27 mouse cellular contexts compared by ENCODE assay signal in genomic region chr11:117417959-117418574, GRCm38 (mm10).
DNase-seq lines count a peak whose midpoint lies in the region; ATAC-seq and TF ChIP-seq lines count a peak whose summit lies in the region.
"Had no signal": no experiment of that assay in that cellular context is flagged by ENCODE, and none has a peak within 500 bp of the region (broad histone marks: within the 10 kb centered on the region; RNA-seq: fewer than 3 reads in every experiment).

No protein-coding gene starts in this region.

- H3K4me1 ChIP-seq in midbrain, embryonic 11.5 days (ENCODE audit: control insufficient read depth, insufficient read depth, low read length) = peaks cover 25% of the 10 kb centered on the region
- peaks cover 46% of the 10 kb centered on the region for H3K4me1 ChIP-seq in midbrain, embryonic 13.5 days (replicated peaks)
- H3K4me1 ChIP-seq in embryonic facial prominence, embryonic 11.5 days (ENCODE audit: control insufficient read depth, insufficient read depth, low read length) = peaks cover 12% of the 10 kb centered on the region
- peaks cover 64% of the 10 kb centered on the region for H3K4me1 ChIP-seq in limb, embryonic 10.5 days

- no peak overlapping the region for H3K4me2 ChIP-seq in midbrain, embryonic 11.5 days
- H3K4me2 ChIP-seq in midbrain, embryonic 13.5 days (replicated peaks) = no peak overlapping the region
- H3K4me2 ChIP-seq in embryonic facial prominence, embryonic 11.5 days (ENCODE audit: low read depth, low read length) = no peak overlapping the region
- H3K4me2 ChIP-seq: heart, embryonic 11.5 days; hindbrain, embryonic 15.5 days; stomach, embryonic 15.5 days had no signal

- H3K27me3 ChIP-seq in midbrain, embryonic 11.5 days (ENCODE audit: control insufficient read depth, insufficient read depth, low read length) = peaks cover 19% of the 10 kb centered on the region
- H3K27me3 ChIP-seq in midbrain, embryonic 13.5 days = peaks cover 15% of the 10 kb centered on the region
- peaks cover 4% of the 10 kb centered on the region for H3K27me3 ChIP-seq in embryonic facial prominence, embryonic 11.5 days (ENCODE audit: control insufficient read depth, insufficient read depth, low read length)
- peaks cover 65% of the 10 kb centered on the region for H3K27me3 ChIP-seq in limb, embryonic 10.5 days (ENCODE audit: low read depth, poor library complexity, severe bottlenecking)
- H3K27me3 ChIP-seq: Patski had no signal

- no peak for ATAC-seq in midbrain, embryonic 11.5 days (ENCODE audit: low FRiP score)
- no peak for ATAC-seq in midbrain, embryonic 13.5 days
- no peak for ATAC-seq in embryonic facial prominence, embryonic 11.5 days (replicated peaks; ENCODE audit: insufficient number of reproducible peaks, low FRiP score, low TSS enrichment, low read depth)
- ATAC-seq: forebrain, postnatal 0 days; Patski had no signal

- DNase-seq in gastrocnemius, adult 2 months = no peak
- no peak for DNase-seq in gastrocnemius, postnatal 14 days
- peak; percentile 80 for DNase-seq in midbrain, embryonic 11.5 days (ENCODE audit: low spot score, missing footprints)
- DNase-seq in embryonic facial prominence, embryonic 11.5 days (ENCODE audit: low spot score) = no peak
- no peak for DNase-seq in limb, embryonic 10.5 days (ENCODE audit: low spot score)
- DNase-seq in MN1 (ENCODE audit: low spot score) = no peak
- DNase-seq in layer of hippocampus, adult 8-10 months (ENCODE audit: low spot score in 2 of 2) = no peak
- DNase-seq: adrenal gland, postnatal 14 days; cerebellum, adult 11 months; embryo, embryonic 11 days; forebrain, postnatal 0 days; gastrocnemius, postnatal 10 days; kidney, adult 18-20 months; left cerebral cortex, postnatal 4 days; liver; lung, adult 2 months; lung, postnatal 14 days; retina, postnatal 1 day; right cerebral cortex, postnatal 14 days had no signal

- H3K9me3 ChIP-seq in midbrain, embryonic 11.5 days (ENCODE audit: control insufficient read depth, low read length) = no peaks in the 10 kb centered on the region
- no peaks in the 10 kb centered on the region; the same call in 1 of the 2 replicates for H3K9me3 ChIP-seq in midbrain, embryonic 13.5 days
- H3K9me3 ChIP-seq in embryonic facial prominence, embryonic 11.5 days (replicated peaks; ENCODE audit: control insufficient read depth, low read length) = no peaks in the 10 kb centered on the region
- H3K9me3 ChIP-seq in limb, embryonic 10.5 days (replicated peaks) = no peaks in the 10 kb centered on the region
- H3K9me3 ChIP-seq: G1E; hindbrain, embryonic 15.5 days; stomach, embryonic 15.5 days had no signal

- intact Hi-C loops in gastrocnemius, adult 2 months (cut with DNase I) = no loop called here
- intact Hi-C loops in gastrocnemius, postnatal 14 days (cut with DNase I; ENCODE audit: low total_unique reads) = no loop called here

- 49% methylated on average over 9 of the region's 9 CpGs for WGBS in midbrain, embryonic 11.5 days
- WGBS in midbrain, embryonic 13.5 days = 38% methylated on average over 9 of the region's 9 CpGs
- WGBS in embryonic facial prominence, embryonic 11.5 days = 39% methylated on average over 9 of the region's 9 CpGs
- WGBS in limb, embryonic 10.5 days = 49% methylated on average over 9 of the region's 9 CpGs

- no peak for TF ChIP-seq CTCF in gastrocnemius, adult 2 months (IDR thresholded peaks at IDR 0.05)

- no peak overlapping the region for H3K9ac ChIP-seq in midbrain, embryonic 11.5 days (ENCODE audit: low read length)
- H3K9ac ChIP-seq in midbrain, embryonic 13.5 days (replicated peaks) = no peak overlapping the region
- H3K9ac ChIP-seq in embryonic facial prominence, embryonic 11.5 days (replicated peaks; ENCODE audit: low read length) = no peak overlapping the region
- H3K9ac ChIP-seq: forebrain, postnatal 0 days; hindbrain, embryonic 15.5 days; liver, embryonic 14.5 days; stomach, embryonic 15.5 days had no signal

- H3K4me3 ChIP-seq in gastrocnemius, adult 2 months = no peak overlapping the region
- no peak overlapping the region for H3K4me3 ChIP-seq in midbrain, embryonic 11.5 days (ENCODE audit: low read depth, low read length)
- no peak overlapping the region for H3K4me3 ChIP-seq in midbrain, embryonic 13.5 days (replicated peaks)
- H3K4me3 ChIP-seq in embryonic facial prominence, embryonic 11.5 days (ENCODE audit: low read depth, low read length) = no peak overlapping the region
- no peak overlapping the region for H3K4me3 ChIP-seq in limb, embryonic 10.5 days
- H3K4me3 ChIP-seq: hindbrain, embryonic 15.5 days; layer of hippocampus, adult 2 months; stomach, embryonic 15.5 days had no signal

- H3K36me3 ChIP-seq in midbrain, embryonic 11.5 days (ENCODE audit: control insufficient read depth, insufficient read depth, low read length) = no peaks in the 10 kb centered on the region
- H3K36me3 ChIP-seq in midbrain, embryonic 13.5 days = no peaks in the 10 kb centered on the region
- H3K36me3 ChIP-seq in embryonic facial prominence, embryonic 11.5 days (replicated peaks; ENCODE audit: control insufficient read depth, insufficient read depth, low read depth, low read length) = no peaks in the 10 kb centered on the region
- H3K36me3 ChIP-seq in limb, embryonic 10.5 days = no peaks in the 10 kb centered on the region
- H3K36me3 ChIP-seq: G1E; hindbrain, embryonic 15.5 days; stomach, embryonic 15.5 days had no signal

- H3K27ac ChIP-seq in gastrocnemius, adult 2 months = peak overlapping the region; percentile 75
- H3K27ac ChIP-seq in midbrain, embryonic 11.5 days (ENCODE audit: low read depth, low read length) = no peak overlapping the region
- H3K27ac ChIP-seq in midbrain, embryonic 13.5 days = no peak overlapping the region
- peak overlapping the region; percentile 68; the same call in 1 of the 2 replicates for H3K27ac ChIP-seq in embryonic facial prominence, embryonic 11.5 days (replicated peaks; ENCODE audit: low read depth, low read length)
- H3K27ac ChIP-seq in limb, embryonic 10.5 days = peak overlapping the region; percentile 75
- H3K27ac ChIP-seq: hindbrain, embryonic 15.5 days; layer of hippocampus, adult 2 months; liver, embryonic 14.5 days; stomach, embryonic 15.5 days had no signal

Comparison
In these comparisons a context has a peak if more than half of its experiments do, and no peak if none do; other contexts are left out.
1. H3K27ac ChIP-seq: peak in gastrocnemius, adult 2 months (single experiment), embryonic facial prominence, embryonic 11.5 days (single experiment) and limb, embryonic 10.5 days (single experiment); none in midbrain, embryonic 11.5 days (single experiment) and midbrain, embryonic 13.5 days (single experiment).